Mouse (Mus musculus): ENCODE data around the gene Lrig1.

Lrig1 gene

GRCm38 (mm10) chr6:94698509-94699172, 1.3 kb downstream of the Lrig1 start:
- no peak for DNase-seq (ENCODE audit: low read depth, low spot score)

GRCm38 (mm10) chr6:94697423-94697822, 2.5 kb downstream of the Lrig1 start:
- no peak for DNase-seq (ENCODE audit: low read depth, low spot score)

GRCm38 (mm10) chr6:94696182-94697080, 3.5 kb downstream of the Lrig1 start:
- no peak for DNase-seq (ENCODE audit: low read depth, low spot score)

GRCm38 (mm10) chr6:94695121-94695930, 4.6 kb downstream of the Lrig1 start:
- DNase-seq (ENCODE audit: low read depth, low spot score), result no peak

- no peak for DNase-seq (ENCODE audit: low read depth, low spot score)
These were observed 5.5 kb downstream of the Lrig1 start for GRCm38 (mm10) chr6:94694481-94694880.

GRCm38 (mm10) chr6:94693091-94693490, 6.9 kb downstream of the Lrig1 start:
- DNase-seq (ENCODE audit: low read depth, low spot score), result no peak

- DNase-seq (ENCODE audit: low read depth, low spot score), result no peak
These were observed 8.0 kb downstream of the Lrig1 start for GRCm38 (mm10) chr6:94692003-94692402.

GRCm38 (mm10) chr6:94690247-94690646, 9.7 kb downstream of the Lrig1 start:
- DNase-seq (ENCODE audit: low read depth, low spot score), result no peak

- no peak for DNase-seq (ENCODE audit: low read depth, low spot score)
These were observed 11.2 kb downstream of the Lrig1 start for GRCm38 (mm10) chr6:94688722-94689121.

- DNase-seq (ENCODE audit: low read depth, low spot score), result no peak
These were observed 13.9 kb downstream of the Lrig1 start for GRCm38 (mm10) chr6:94686048-94686447.

- DNase-seq (ENCODE audit: low read depth, low spot score), result no peak
These were observed 14.3 kb downstream of the Lrig1 start for GRCm38 (mm10) chr6:94685611-94686010.

GRCm38 (mm10) chr6:94684844-94685557, 15.0 kb downstream of the Lrig1 start:
- DNase-seq (ENCODE audit: low read depth, low spot score), result no peak

- DNase-seq (ENCODE audit: low read depth, low spot score), result no peak
These were observed 16.3 kb downstream of the Lrig1 start for GRCm38 (mm10) chr6:94683701-94684100.

GRCm38 (mm10) chr6:94682270-94682618, 17.7 kb downstream of the Lrig1 start:
- no peak for DNase-seq (ENCODE audit: low read depth, low spot score)

GRCm38 (mm10) chr6:94681446-94682269, 18.3 kb downstream of the Lrig1 start:
- DNase-seq (ENCODE audit: low read depth, low spot score), result no peak

GRCm38 (mm10) chr6:94680760-94681445, 19.1 kb downstream of the Lrig1 start:
- DNase-seq (ENCODE audit: low read depth, low spot score), result no peak

- no peak for DNase-seq (ENCODE audit: low read depth, low spot score)
These were observed 20.7 kb downstream of the Lrig1 start for GRCm38 (mm10) chr6:94679249-94679648.

- DNase-seq (ENCODE audit: low read depth, low spot score), result no peak
These were observed 21.4 kb downstream of the Lrig1 start for GRCm38 (mm10) chr6:94678377-94679164.

GRCm38 (mm10) chr6:94677448-94677847, 22.5 kb downstream of the Lrig1 start:
- DNase-seq (ENCODE audit: low read depth, low spot score), result no peak
